In genomic region chr2:104409851-104410821, GRCm38 (mm10) we compare ENCODE assay signal across 8 mouse cellular contexts. TPM values are rescaled to one million over a fixed set of nuclear protein-coding genes. Genes with fewer than 3 reads are reported as not detected.
A peak's percentile ranks its signal among the peaks of the same experiment; 100 is the strongest.
DNase-seq lines count a peak whose midpoint lies in the region; ATAC-seq lines count a peak whose summit lies in the region.

No protein-coding gene starts in this region.

- H3K36me3 ChIP-seq in midbrain, embryonic 14.5 days (ENCODE audit: control insufficient read depth, insufficient read depth, low read length), result no peaks in the 10 kb centered on the region

- peak; percentile 91 for ATAC-seq in midbrain, embryonic 14.5 days (ENCODE audit: low FRiP score, low TSS enrichment)

- peak overlapping the region; percentile 96 for H3K9ac ChIP-seq in midbrain, embryonic 14.5 days (replicated peaks; ENCODE audit: low read length)

- peak overlapping the region; percentile 84 for H3K4me3 ChIP-seq in midbrain, embryonic 14.5 days (replicated peaks; ENCODE audit: low read depth, low read length)

- H3K27ac ChIP-seq in midbrain, embryonic 14.5 days (replicated peaks; ENCODE audit: low read depth, low read length), result peak overlapping the region; percentile 96

- peaks cover 14% of the 10 kb centered on the region for H3K4me1 ChIP-seq in midbrain, embryonic 14.5 days (ENCODE audit: control insufficient read depth, insufficient read depth, low read length)

- peak; percentile 68 to 88 for DNase-seq in adrenal gland, adult (ENCODE audit: inconsistent age in 2 of 2, low spot score in 1 of 2)
- no peak for DNase-seq in adrenal gland, adult 8-10 months
- DNase-seq in adrenal gland, adult 18-20 months (ENCODE audit: low spot score in 2 of 2), result peak; percentile 37 to 62
- peak; percentile 22 for DNase-seq in embryo, embryonic 11.5 days (ENCODE audit: low read depth, low spot score)
- DNase-seq in heart, postnatal 4 days, result peak; percentile 18
- DNase-seq in layer of hippocampus, postnatal 36 days, result peak; percentile 56 to 63
- DNase-seq in midbrain, embryonic 14.5 days, result peak; percentile 91
- peak; percentile 40 for DNase-seq in testis, postnatal 14 days (ENCODE audit: low spot score)

- H3K27me3 ChIP-seq in midbrain, embryonic 14.5 days (ENCODE audit: control insufficient read depth, insufficient read depth, low read length), result peaks cover 7% of the 10 kb centered on the region; the same call in 1 of the 2 replicates

- WGBS in midbrain, embryonic 14.5 days, result under 1% methylated on average over 110 of the region's 111 CpGs

- H3K9me3 ChIP-seq in midbrain, embryonic 14.5 days (ENCODE audit: control insufficient read depth, low read length), result no peaks in the 10 kb centered on the region

- peak overlapping the region; percentile 76 for H3K4me2 ChIP-seq in midbrain, embryonic 14.5 days (ENCODE audit: low read length)

RNA-seq across cellular contexts. Expression of gene D430041D05Rik, which starts 0.7 kb away (rescaled TPM):
- 10 to 100 TPM; 14.7 to 38.0 (median 25.5) TPM for total RNA-seq in adrenal gland, adult 8-10 months (2022)
- total RNA-seq in adrenal gland, adult 18-20 months (2021), result 10 to 100 TPM in 1 of 2 experiments, 1 to 10 TPM in 1; 7.0 to 11.9 TPM
- total RNA-seq in heart, postnatal 4 days (2021), result under 1 TPM; 0.11 to 0.19 TPM
- total RNA-seq in layer of hippocampus, postnatal 36 days (2021), result 10 to 100 TPM; 88.3 to 98.4 TPM
- 12.0 and 12.8 TPM in 2 replicates for polyA plus RNA-seq in midbrain, embryonic 14.5 days (2014; fragmentation: Nextera tagmentation; extraction: Ambion mirVana)

Comparison
In these comparisons a context has a peak if more than half of its experiments do, and no peak if none do; other contexts are left out.
1. RNA of gene D430041D05Rik, which starts 0.7 kb away (total RNA-seq): 88.3 to 98.4 TPM in layer of hippocampus, postnatal 36 days, 14.7 to 38.0 TPM in adrenal gland, adult 8-10 months and 7.0 to 11.9 TPM in adrenal gland, adult 18-20 months; 0.11 to 0.19 TPM in heart, postnatal 4 days; every median in the first group is over 4 times any median in the second.